Mouse (Mus musculus) gastrocnemius, postnatal 25 days (tissue): ENCODE measurements around the gene Bmyc. TPM values are rescaled to one million over a fixed set of nuclear protein-coding genes. Genes with fewer than 3 reads are reported as not detected.
"Not testable (repeated sequence)": the region's sequence is repeated elsewhere in the genome, so short reads cannot be mapped to it uniquely, and the experiment has no call there.

ENCODE experiments used
- DNase-seq: peaks from one replicate; pipeline ENCODE4 v3.0.0; 2022
- long read RNA-seq, 2 experiments: library from polyadenylated mRNA; stranded (forward); transcript quantifications; one replicate each; pipeline ENCODE4 v2.0.0; 2021
- total RNA-seq, 2 experiments: library from RNA; stranded (reverse); gene quantifications; 1 replicate in 1 of 2; 2 replicates in 1 of 2; pipeline ENCODE4 v1.2.3; 2021

Bmyc gene
- 10 to 100 TPM in 1 of 2 experiments, 1 to 10 TPM in 1; 8.4 to 11.2 TPM for total RNA-seq
- long read RNA-seq, experiment 1, transcript Bmyc-201 (1 exons, 983 nt) = major isoform, 47 of 47 reads
- long read RNA-seq, experiment 1, partial matches to known transcripts = 0 of 47 reads
- long read RNA-seq, experiment 1, other reads (novel, unspliced or antisense) = 0 of 47 reads
- long read RNA-seq, experiment 2, transcript Bmyc-201 (1 exons, 983 nt) = major isoform, 26 of 26 reads
- long read RNA-seq, experiment 2, partial matches to known transcripts = 0 of 26 reads
- long read RNA-seq, experiment 2, other reads (novel, unspliced or antisense) = 0 of 26 reads

DNA sequence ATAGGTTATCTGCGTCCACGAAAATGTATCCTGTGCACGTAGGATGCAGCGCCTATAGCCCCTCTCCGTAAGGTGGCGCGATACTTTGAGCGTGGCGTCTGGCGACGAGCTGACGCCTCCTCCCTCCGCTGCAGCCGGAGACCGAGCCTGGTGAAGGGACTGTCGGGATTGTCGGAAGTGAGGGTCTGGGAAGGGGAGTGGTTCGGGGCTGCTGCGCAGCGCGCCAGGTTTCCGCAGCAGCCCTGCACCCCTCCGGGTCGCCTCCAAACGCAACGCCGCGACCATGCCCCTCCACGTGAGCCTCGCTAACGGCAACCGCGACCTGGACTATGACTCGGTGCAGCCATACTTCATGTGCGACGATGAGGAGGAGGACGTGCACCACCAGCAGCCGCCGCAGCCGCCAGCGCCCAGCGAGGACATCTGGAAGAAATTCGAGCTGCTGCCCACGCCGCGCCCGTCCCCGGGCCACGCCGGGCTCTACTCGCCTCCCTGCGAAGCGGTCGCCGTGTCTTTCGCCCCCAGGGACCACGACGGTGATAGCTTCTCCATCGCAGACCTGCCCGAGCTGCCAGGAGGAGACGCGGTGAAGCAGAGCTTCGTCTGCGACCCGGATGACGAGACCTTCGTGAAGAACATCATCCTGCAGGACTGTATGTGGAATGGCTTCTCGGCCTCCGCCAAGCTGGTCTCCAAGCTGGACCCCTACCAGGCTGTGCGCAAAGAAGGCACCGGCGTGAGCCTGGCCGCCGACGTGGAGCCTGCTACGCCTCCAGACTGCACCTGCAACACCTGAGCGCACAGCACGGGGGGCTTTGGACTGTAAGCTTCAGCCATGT lies at the start of gene Bmyc:
TSS of gene Bmyc (plus strand) at position 97 of the 839 bp plus-strand sequence.
- peak; percentile 78 for DNase-seq

DNA sequence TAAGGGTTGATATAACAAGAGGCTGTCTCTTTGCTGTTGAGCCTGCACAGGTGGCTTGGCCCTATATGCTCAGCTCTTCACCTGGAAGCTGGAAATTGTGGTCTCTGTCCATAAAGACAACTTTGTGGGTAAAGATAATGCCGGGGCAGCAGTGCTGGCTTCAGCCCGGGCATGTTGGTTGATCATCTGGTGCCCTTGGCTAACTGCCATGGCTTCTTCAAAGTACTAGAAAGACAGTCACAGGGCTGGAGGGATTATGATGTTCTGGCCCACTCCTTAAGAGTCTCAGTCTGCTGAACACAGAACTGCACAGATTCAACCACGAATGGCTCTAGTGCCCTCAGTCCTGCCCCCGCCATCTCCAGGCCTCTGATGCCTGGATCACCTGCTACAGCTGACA lies 49.3 kb upstream of the Bmyc start:
- DNase-seq = no peak

DNA sequence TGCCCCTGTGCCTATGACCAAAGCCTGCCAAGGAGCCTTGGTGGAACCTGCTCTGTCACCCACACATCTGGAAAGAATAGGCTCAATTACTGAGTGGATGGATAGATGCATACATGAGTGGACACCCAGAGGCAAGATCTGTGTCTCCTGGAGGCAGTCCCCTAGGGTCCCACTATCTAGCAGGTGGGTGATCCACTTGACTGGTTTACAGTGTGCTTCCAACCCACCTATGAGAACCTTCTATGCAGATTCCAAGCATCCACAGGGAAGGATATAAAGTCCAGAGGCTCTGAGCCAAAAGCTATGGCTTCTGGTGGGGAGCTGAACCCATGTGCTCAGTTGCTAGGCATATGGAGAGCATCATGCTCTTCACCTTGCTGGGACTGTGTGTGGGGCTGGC lies 48.9 kb upstream of the Bmyc start, which contains the start of gene Lcn5:
TSS of gene Lcn5 (plus strand) at position 301 of the 400 bp plus-strand sequence.
- DNase-seq = no peak

DNA sequence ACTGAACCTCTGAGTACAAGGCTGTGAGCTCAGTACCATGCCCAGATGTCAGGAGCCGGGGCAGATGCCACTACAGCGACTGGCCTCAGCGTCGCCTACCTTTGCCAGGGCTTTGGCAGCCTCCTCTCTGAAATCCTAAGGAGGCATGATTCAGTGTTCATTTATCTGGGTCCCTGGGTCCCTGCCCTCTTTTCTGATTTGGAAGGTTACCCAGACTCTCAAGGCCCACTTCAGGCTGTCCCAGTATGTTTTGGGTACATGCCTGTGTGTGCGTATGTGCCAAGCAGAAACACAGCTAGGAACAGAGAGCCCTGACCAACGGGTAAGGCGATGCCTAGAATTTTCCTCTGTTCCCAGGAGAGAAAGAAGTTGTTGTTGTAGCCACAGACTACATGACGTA lies 46.3 kb upstream of the Bmyc start:
- no peak for DNase-seq

DNA sequence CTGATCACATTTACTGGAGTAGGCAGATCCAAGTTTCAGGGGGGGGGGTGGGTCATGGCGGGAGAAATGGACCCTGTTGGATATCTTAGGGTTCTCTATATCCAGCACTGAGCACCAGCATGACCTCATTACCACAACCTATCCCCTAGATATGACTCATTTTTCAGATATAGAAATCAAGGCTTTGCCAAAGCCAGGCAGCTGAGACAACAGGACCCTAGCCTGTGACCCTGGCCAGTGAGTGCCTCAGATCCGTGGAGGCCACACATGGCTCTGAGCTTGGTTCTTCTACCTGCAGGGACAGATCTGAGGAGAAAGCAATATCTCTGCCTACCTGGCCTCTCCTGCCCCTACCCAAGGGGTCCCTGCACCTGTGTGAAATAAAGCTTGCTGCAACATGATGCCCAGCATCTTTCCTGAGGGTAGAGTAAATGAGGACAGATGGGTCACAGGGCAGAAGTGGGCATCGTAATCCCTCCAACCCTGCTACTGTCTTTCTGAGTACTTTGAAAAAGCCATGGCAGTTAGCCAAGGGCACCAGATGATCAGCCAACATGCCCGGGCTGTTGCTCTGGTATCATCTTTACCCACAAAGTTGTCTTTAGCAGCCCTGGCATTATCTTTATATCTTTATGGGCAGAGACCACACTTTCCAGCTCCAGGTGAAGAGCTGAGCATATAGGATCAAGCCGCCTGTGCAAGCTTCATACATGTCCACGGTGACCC lies 45.1 kb upstream of the Bmyc start:
- DNase-seq = no peak

DNA sequence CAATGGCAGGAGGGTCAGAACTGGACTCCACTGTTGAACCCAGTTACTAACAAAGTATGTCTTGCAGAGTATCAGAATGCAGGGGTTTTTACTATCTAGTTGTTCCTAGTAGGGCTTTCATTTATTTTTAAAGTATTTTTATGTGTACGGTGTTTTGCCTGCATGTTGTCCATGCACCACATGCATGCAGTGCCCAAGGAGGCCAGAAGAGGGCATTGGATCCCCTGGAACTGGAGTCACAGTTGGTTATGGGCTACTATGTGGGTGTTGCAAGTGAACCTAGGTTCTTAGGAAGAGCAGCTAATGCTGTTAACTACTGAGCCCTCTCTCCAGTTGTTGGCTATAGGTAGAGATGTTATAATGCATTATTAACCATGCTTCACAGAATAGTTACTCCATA lies 43.0 kb upstream of the Bmyc start:
- no peak for DNase-seq

DNA sequence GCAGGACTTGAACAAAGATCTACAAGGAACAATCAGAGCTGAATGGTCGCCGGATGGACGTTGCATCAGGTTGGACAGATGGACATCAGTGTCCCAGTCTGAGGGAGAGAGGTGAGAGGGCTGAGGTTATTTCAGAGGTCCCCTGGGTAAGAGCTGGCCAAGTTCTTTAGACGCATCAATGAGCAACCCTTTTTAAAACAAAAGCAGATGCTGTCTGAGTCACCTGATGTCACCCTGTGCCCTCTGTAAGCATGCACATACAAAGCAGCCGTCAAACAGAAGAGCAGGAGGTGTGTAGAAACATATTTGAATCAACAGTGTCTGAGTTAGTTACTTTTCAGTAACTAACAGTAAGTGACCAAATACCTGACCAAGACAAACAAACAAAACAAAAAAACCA lies 42.4 kb upstream of the Bmyc start:
- no peak for DNase-seq

DNA sequence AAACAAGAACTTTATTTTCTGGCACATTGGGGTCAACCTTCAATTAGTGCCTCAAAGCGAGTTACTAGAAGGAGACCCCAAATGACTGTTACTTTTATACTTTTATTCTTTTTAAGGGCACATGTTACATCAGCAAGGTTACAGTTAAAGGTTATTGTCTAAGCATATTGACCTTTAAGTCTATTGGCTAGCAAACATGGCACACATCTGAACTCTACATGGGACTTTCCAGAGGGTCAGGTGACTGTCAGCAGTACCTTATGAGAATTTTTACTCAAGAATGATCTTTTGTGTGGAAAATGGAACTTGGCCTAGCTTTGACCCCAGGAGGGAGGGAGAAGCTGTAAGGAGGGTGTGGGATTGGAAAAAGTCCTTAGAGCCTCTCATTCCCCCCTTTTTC lies 40.0 kb upstream of the Bmyc start:
- no peak for DNase-seq

DNA sequence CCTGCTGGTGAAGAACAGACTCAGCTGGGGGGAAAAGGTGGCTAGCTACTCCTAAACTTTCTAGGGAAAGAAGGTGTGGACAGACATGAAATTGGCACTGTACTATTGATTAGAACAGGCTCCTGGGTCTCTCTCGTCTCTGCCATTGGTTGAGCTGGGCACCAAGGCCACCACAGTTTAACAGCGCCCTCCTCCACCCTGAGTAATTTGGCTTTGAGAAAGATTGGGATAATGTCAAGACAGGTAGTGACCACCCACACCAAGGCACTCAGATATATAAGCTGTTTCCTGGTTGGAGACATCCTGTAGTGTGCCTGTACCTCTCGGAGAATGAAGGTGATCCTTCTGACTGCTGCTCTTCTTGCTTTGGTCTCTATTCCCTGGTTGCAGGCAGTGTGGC lies 30.1 kb upstream of the Bmyc start, which contains the start of gene Lcn6:
TSS of gene Lcn6 (plus strand) at position 301 of the 400 bp plus-strand sequence.
- DNase-seq = no peak

DNA sequence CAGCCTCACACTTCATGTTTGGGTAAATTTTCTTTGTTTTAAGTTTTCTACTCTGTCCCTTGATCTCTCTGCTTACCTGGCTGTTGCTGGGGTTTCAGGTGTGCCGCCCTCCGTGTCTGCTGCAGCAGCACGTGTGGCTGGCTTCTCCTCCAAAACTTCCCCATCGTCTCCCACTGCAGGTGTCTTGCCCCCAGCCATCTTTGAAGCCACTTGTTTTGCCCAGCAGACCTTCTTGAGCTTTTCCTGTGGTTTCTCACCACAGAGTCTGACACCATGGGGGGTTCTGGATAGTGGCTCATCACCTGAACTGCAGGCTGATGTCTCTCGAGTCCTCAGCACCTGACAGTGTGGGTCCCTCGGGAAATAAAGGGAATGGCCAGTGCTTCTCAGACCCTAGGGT lies 27.0 kb upstream of the Bmyc start:
- DNase-seq = no peak

DNA sequence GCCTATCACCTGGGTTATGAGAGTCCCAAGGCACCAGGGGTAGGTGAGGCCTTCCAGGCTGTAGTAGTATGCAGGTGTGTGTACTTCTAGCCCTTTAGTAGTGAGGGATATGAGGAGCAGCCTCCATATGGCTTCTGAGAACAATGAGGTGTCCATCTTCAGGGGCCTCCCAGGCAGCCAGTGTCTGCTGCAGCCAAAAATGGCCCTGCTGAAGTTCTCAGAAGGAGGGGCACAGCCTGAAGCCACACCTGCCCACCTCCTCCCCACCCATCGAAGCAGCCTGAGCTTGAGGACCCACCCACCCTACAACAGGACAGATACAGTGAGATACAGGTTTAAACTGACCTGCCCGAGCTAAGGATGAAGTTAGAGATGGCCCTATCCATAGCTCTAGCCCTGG lies 24.1 kb upstream of the Bmyc start, which contains the start of gene Lcn10:
TSS of gene Lcn10 (plus strand) at position 301 of the 400 bp plus-strand sequence.
- no peak for DNase-seq

DNA sequence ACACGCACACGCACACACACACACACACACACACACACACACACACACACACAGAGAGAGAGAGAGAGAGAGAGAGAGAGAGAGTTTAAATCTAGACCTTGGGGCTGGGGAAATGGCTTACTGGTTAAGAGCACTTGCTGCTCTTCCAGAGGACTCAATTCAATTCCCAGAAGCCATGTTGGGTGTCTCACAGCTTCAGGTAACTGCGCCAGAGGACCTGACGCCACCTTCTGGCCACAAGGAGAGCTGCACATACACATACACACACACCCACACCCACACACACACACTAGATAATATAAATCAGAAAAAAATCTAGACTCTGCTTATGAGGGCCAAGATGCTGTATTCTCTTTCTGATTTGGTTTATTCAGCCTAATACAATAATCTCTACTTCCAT lies 19.6 kb upstream of the Bmyc start:
- DNase-seq = no peak

DNA sequence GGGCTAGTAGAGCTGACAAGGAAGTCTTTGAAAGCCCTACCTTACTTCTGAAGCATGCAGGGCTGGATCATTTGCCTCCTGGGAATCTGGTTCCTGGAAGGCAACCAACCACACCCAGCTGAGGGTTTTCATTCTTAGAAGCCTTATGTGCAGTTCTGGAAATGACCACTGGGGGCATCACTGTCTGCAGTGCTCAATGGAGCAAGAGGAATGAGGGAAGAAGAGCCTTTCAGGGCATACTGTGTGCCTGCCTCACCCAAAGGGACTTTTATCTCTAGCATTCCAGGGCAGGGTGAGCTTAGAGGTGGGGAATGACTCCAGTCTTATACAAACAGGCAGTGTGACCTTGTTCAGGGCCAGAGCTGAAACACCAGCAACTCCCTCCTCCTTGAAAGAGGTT lies 11.9 kb upstream of the Bmyc start:
- DNase-seq = peak; percentile 21

DNA sequence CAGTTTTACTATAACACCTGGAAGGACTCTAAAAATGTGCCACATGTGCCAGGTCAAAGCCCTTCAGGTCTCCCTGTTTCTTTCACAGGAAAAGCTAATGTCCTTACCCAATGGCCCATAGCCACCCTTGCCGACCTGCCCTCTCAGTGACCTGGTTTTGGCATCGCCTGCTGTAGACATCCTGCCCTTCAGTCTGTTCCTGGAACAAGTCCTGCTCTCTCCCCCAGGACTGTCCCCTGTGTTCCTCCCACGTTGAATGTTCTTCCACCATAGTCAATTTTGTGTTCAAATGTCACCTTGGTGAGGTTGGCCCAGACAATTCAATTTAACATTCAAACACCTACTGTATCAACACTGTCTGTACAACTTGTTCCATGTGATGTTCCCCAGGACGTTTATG lies 9.6 kb upstream of the Bmyc start:
- DNase-seq = no peak

DNA sequence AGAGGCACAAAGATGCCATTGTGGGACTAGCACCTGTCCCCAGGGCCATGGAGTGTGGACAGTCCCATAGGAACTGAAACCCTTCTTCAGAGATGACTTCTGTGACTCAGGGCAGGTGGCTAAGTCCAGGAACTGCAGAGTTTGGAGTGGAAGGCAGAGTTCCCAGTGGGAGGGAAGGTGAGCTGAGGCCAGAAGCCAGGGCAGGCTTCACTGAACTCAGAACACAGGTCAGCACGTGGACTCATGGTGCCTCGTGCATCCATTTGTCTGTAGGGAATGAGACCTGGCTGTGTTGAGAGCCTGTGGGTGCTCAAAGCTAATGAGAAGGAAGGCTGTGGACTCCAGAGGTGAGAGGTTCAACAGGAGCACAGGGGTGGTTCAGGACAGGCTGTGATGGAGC lies 7.8 kb upstream of the Bmyc start:
- no peak for DNase-seq

DNA sequence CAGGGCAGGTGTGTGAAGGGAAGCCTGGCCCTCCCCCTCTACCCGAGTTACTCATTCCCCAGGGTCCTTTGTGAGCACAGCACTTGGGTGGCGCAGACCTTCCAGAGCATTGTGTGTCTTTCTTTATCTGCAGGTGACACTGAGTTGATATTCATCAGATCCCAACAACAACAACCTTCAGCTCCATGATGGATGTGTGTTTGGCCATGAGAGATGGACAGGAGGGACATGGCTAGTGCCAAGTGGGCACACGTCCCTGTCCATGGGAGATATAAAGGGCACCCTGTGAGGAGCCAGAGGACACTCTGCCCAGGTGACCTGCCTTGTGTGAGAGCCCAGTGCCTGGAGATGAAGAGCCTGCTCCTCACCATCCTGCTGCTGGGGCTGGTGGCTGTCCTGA lies 6.8 kb upstream of the Bmyc start, which contains the start of gene Obp2a:
TSS of gene Obp2a (plus strand) at position 301 of the 400 bp plus-strand sequence.
- not testable (repeated sequence) for DNase-seq

DNA sequence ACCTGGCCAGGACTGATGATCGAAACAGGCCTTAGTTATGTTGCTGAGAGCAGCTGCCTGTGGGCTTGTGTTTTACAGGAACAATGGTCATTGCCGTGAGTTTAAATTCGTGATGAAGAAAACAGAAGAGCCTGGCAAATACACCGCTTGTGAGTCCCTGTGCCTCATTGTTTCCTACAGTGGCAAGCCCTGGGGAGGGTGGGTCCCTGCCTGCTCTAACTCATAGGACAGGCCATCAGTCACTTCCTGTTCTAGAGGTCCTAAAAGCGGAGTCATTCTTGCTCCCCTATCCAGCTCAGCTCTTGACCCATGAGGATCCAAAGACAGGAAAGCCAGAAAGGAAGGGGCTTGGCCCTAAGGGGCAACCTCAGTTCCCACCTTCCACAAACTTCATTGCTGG lies 5.5 kb upstream of the Bmyc start:
- no peak for DNase-seq

DNA sequence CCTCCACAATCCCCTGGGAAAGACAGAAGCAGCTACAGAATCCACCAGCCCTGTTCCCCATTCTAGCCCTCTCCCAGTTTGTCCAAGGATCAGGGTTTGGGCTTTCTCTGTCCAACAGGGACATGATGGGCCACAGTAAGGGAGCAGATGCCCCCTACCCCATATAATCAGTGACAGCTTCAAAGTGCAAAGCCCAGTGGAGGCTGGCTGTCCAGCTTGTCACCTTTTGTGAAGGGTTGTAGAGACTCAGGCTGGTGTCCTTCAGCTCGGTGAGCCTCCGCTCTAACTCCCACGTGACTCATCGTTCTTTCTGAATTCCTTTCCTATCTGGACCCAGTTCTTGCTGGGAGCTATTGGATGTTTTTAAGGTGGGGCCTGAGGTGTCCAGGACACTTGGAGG lies 2.8 kb upstream of the Bmyc start:
- DNase-seq = no peak

DNA sequence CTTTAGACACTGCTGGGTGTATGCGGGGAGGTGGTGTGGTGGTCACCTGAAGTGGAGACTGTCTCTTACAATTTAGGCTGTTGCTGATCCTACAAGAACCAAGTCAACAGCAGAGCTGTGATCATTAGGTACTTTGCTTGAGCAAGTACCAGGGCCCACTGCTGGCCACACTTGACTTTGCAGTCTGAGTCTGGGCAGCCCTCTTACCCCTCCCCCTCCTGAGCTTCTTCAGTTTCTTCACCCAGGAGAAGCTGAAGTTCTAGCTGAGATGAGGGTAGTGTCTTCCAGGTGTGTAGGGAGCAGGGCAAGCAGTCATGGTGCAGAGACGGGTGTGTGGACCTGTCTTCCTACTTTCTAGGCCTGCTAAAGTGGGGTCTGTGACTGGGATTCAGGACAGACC lies 1.6 kb downstream of the Bmyc start:
- peak; percentile 42 for DNase-seq

DNA sequence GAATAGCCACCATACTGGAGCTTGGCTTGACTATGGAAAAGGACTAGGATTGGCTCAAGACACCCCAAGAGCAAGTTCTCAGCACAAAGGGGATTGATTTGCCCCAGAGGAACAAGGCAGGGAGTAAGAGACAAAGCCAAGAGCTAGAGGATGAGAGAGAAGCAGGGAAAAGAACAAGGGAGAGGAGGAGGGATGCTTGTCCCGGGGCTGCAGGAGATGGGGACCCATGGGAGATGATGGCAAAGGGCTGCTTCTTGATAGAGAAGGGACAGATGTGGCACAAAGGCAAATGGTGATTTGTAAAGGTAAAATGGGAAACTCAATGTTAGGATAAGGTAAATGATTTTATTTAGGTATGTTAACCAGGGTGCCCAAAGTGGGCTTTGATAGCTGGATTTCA lies 2.5 kb downstream of the Bmyc start:
- not testable (repeated sequence) for DNase-seq

DNA sequence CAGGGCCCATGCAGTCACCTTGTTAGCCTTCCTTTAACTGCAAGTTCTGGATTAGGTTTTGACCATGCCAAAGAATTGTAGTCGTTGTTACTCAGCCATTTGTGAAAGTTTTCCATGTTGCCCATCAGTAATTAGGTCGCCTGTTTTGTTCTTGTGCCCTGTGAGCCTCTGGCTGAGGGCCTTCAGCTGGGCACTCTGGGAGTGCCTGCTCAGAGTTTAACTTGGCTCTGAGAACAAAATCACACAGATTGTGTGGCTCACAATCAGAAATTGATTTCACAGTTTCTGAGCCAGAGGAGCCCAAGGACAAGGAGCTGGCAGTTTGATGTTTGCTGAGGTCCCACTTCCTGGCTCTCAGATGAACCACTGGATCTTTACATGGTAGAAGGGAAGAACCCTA lies 3.3 kb downstream of the Bmyc start:
- not testable (repeated sequence) for DNase-seq

DNA sequence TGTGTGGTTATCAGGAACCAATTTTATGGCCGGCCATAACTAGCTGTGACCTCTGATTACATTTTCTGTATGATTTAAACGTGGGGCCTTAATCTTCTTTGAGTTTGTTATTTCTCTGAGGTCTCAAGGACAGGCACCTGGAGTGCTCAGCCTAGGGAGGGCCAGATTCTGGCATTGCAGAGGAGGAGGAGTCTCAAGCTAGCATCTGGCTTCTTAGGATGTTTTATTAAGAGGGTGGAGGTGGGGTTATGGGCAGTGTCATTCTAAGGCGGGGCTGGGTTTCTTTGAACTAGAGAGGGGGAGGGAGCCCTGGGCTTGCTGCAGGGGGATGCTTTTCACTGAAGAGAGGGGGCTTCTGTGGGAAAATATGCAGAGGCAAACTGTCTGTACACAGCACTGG lies 5.1 kb downstream of the Bmyc start:
- not testable (repeated sequence) for DNase-seq

DNA sequence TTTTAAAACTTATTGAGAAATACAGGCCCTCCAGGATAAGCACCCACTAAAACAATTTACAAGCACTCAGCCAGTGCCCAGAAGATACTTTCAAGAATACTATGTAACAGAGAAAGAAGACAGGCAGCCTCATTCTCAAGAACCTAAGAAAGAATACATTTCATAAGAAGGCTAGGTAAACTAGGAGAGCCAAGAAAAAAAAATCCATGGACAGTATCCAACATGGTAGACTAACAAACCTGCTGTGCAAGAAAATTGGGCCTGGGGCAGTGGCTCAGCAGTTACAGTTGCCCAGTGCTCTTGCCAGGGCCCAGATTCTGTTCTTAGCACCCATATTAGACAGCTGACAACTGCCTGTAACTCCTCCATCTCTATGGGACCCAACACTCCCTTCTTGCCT lies 10.7 kb downstream of the Bmyc start:
- no peak for DNase-seq
